Mouse (Mus musculus) retina, postnatal 1 day (tissue): Measurements from ENCODE around the gene Tspo.

Source experiments
- DNase-seq: peaks from one replicate; pipeline ENCODE4 v3.0.0-alpha.2; 2012

The Tspo gene

DNA sequence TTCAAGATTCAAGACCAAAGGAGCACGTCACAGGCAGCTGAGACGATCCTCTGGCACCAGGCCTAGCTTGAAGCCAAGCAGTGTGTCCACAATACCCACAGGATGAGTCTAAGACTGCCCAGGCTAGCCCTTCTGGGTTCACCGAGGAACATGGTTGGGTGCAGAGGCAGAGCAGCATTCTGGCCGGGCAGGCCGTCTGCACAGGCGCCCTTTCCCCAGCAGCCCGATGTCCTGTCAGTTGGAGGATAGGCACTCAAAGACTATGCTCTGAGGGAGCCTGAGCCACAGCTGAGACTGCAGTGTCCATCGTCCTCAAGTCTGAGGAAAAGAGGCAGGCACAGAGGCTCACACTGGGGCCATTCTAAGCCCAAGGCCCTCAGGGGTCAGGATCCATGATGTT, 16.2 kb upstream of the Tspo start:
- no peak for DNase-seq

DNA sequence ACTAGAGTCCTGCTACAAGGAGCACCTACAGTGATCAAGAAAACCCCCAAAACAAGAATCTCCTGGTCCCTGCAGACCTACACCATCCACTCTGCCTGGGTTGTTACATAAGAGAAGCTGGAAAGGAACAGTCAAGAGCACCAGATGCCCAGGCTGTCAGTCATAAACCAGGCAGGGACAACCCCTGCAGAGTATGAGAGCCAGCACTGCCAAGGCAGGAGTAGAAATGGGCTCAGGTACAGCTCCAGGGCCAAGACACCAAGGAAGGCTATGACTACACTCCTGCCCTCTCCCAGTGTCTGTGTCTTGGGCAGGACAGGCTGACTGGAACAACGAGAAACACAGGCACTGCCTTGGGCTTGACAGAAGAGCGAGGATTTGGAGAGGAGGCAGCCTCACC, 13.3 kb upstream of the Tspo start:
- no peak for DNase-seq

DNA sequence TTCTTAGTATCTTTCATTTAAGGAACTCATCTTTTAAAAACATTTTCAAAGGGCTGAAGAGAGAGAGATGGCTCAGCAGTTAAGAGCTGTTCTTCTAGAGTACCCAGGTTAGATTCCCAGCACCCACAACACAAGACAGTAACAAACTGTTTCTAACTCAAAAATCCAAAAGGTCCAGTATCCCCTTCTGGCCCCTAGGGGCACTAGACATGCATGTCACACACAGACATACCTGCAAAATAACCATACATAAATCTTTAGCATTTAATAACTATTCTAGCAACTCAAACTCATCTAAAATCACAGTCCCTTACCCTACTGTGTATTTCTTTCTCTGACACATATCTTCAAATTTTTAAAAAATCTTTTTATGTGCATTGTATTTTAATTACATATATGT, 9.6 kb upstream of the Tspo start:
- no peak for DNase-seq

DNA sequence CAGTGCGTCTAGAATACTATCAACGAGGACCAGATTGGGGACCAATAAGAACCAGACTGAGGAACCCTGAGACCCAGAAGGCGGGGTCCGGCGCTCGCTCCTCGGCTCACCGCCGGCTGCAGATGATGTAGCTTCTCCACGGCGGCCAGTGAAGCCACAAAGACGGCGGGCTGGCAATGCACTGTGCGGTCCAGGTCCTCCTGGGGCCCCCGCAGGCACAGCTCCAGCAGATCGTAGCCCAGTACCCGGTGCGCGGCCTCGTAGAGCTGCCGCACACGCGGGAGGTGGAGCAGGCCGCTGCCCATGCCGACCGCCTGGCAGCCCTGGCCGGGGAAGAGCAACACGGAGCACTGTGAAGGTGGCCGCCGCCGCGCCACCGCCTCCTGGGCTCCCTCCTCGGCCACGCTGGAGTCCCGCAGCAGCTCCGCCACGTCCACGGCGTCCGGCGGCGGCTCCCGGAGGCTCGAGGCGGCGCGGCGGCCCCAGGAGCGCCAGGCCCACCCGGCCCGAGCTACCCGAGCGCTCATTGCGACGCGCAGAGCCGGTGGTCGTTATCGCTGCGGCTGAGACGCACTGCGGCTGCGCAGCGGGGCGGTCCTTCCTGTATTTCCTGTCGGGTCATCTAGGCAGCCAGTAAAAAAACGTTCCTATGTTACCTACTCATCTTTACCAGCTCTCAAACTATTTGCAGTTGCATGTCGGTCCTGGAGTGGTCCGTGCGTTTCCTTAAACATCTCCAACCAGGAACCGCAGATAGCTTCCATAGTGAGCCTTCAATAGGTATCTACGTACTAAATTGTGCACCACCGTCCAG, 8.0 kb upstream of the Tspo start:
- DNase-seq, result peak; percentile 93

DNA sequence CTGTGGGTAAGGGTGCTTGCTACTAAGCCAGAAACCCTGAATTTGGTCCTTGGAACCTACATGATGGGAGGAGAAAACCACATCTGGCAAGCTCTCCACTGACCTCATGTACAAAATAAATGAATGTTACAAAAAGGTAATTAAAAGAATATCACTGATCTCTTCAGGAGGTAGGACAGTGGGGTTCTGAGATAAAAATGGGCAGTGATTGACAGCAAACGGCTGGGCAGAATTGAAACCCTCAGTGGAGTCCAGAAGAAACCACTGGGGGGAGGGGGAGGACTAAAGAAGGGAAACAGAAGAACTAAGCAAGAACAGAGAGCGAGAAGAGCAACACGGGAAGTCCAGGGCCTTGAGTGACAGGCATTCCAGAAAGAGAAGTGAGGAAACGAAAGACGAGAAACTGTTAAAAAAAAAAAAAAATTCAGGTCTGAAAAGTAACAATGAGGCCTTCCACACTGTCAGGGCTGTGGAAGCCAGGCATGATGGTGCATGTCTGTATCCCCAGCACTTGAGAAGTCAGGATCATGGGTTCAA, 2.4 kb upstream of the Tspo start:
- no peak for DNase-seq

DNA sequence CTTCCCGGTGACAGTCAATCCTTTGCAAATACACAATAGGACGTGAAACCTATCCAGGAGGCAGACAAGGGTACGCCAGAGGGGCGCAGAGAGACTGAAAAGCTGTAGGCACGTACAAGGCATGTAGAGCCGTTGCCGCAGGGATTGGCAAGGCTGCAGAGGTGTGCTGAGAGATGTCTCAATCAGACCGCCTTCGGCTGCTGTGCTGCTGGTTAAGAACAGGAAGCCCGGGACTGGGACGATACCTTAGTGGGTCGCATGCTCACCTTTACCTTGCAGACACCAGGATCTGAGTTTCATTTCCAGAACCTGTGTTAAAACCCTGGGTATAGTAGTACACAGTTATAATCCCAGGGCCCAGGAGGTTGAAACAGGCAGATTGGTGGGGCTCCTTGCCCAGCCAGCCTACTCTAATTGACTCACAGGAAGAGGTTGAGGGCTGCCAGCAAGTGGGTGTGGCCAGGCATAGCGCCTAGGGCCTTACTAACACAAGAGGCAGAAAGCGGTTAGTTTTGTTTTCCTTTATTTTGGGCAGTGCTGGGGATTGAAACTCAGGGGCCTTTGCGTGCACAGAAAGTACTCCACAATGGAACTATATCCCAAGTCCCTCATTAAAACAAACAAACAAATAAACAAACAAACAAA, 644 bp upstream of the Tspo start:
- DNase-seq, result peak; percentile 51

DNA sequence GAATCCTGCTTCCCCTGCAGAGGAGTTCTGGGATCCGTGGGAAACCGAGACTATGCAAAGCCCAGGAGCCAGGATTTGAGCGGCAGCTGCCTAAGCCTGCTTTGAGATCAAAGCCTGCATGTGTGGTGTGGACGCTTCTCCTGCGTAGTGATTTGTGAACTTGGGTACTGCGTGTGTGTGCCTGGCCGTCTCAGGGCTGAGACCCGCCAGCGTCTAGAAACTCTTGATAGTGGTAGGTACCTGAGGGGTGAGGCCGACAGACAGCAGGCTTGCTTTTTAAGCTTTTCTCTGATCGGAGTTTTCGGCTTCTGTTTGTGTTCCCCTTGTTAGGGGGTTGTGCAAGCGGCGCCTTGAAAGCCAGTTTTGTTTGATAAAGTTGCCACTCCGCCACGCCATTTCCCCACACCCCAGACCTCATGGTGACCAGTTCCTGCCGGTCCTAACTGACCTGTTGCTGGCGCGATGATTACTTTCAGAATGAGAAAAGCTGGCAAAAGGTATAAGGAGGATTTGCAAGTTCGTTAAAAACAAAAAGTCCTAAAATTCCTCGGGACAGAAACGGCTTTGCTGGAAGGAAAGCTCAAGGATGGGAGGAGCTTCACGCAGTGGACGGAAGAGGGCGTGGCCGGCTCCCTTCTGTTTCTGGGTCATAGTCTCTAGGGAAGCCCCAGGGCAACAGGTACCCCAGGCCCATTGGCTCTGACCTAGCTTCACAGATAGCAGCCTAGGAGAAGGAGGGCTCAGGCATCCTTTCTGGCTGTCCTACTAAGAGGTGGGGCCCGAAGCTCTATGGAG, 662 bp downstream of the Tspo start:
- DNase-seq, result peak; percentile 67

DNA sequence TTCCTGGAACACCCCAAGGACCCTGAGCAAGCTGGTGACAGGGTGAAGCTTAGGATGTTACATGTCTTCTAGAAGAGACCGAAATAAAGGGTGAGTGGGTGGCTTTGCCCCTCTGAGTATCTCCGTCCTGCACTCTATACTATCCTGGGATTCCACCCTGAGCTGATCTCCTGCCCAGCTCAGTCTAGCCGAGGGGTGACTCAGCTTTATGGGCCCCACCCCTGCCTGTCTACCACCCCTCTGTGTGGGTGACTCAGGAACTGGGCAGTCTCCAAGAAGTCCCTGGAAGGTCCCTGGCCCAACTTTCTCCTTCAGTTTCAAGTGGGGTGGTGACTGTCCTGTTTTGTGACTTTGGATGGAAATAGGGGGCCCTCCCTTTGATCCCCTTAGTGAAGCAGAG, 2.0 kb downstream of the Tspo start:
- DNase-seq, result no peak

DNA sequence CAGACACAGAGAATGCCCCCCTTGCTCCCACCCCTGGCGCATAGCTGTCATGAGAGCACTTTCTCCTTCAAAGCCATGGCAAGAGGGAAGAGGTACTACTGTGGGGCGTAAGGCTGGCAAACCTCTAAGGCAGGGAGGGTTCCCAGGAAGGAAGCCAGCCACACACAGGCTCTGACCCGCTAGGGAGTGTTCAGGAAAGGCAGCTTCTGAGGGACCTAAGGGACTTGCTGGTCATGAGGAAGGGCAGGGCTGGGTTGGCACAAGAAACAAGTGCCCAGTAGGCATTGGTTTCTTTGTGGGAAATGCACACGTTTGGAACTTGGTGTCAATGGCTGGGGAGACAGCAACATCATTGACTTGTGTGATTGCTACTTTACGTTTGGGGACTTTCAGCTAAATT, 2.6 kb downstream of the Tspo start:
- DNase-seq, result no peak

DNA sequence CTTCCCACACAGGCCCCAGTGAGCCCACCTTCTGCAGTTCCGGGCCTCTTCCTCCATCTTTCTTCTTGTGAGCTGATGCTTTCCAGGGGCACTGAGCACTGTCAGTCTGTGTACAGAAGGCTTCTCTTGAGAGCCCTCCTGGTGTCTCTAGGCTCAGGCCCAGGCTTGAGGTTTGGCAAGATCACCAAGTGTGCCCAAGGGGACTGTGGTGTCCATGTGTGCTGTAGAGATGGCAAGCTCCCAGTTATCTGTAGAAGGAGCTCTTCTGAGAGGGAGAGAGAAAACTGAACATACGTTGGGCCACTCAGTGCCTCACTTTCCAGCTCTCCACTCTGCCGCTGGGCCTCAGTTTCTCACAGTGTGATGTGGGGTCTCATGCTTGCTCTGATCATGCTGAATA, 4.3 kb downstream of the Tspo start:
- no peak for DNase-seq

DNA sequence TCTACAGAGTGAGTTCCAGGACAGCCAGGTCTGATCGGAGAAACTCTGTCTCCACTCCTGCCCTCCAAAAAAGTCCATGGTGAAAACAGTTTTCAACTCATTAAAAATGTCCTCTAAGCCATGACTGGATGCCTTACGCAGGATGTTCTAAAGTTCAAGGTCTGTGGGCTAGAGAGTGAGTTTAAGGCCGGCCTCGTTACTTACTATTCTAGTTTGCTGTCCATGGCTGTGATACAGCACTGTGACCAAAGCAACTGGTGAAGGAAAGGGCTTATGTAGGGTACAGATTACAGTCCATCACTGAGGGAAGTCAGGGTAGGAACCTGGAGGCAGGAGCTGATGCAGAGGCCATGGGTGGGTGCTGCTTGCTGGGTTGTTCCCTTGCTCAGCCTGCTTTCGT, 5.2 kb downstream of the Tspo start:
- DNase-seq, result no peak

DNA sequence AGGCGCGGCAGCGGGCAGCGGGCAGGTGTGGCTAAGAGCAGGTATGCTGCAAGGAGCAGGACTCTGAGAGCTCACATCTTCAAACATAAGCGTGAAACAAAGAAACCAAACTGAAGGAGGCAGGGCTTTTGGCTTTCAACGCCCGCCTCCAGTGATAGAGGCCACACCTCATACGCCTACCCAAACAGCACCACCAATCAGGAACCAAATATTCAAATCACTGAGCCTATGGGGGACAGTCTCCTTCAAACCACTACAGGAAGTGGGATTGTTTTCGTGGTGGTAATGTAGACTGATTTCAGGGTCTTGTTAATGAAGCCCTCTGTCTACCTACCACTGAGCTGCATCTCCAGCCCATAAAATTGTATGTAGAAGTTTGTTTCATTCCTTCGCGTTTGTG, 6.3 kb downstream of the Tspo start:
- DNase-seq, result no peak

DNA sequence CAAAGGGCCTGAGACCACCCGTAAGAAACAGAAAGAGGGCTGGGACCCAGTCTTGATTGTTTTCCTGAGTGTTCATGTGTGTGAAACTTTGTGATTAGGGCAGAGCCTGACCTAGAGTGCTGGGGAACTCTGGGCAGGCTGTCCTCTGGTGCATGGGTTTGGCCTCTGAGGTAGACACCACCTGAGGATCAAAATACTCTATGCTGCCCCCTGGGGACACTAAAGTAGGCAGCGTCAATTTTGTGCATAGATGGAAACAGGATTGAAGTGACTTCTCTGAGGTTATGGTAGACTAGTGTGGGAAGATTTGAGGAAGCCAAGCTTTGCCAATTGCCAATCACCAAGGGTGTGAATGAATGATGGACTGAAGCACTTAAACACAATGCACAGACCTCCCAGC, 7.2 kb downstream of the Tspo start:
- no peak for DNase-seq

DNA sequence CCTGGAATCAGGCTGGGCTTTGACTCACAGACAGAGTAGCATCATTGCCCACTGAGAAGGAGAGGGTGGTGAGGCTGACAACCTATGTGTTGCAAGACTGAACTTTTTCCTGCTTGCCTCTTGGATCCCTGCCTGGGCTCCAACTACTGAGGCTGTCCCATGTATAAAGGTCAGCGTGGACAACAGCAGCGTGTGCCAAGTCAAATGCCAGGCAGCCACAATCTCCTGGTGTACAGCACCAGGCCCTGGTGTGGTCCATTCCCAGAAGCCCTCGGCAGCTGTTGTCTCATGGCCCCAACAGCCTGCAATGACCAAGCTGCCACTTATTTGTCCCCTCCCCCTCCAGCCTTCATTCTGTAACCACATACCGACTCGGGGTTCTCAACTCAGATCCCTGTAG, 8.2 kb downstream of the Tspo start:
- DNase-seq, result no peak

DNA sequence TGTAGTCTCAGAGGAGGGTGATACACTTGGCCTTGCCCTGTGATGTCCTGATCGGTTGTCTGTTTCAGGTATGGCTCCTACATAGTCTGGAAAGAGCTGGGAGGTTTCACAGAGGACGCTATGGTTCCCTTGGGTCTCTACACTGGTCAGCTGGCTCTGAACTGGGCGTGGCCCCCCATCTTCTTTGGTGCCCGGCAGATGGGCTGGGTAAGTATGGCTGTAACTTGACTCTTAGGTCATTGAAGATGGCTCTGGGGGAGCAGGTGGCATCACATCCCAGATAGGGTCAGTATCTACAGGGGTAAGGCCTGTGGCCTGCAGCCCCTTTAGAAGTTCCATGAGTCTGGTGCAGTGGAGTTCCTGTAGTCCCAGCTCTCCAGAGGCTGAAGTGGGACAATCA, 8.7 kb downstream of the Tspo start:
- DNase-seq, result no peak

DNA sequence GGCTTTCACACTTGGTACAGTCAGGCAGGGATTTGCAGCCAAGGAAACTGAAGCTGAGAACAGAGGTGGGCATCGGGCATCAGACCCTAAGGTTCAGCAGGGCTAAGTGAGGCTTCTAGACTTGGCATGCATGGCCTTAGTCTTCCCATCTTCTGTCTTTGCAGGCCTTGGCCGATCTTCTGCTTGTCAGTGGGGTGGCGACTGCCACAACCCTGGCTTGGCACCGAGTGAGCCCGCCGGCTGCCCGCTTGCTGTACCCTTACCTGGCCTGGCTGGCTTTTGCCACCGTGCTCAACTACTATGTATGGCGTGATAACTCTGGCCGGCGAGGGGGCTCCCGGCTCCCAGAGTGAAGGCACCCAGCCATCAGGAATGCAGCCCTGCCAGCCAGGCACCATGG, 10.2 kb downstream of the Tspo start:
- DNase-seq, result no peak

DNA sequence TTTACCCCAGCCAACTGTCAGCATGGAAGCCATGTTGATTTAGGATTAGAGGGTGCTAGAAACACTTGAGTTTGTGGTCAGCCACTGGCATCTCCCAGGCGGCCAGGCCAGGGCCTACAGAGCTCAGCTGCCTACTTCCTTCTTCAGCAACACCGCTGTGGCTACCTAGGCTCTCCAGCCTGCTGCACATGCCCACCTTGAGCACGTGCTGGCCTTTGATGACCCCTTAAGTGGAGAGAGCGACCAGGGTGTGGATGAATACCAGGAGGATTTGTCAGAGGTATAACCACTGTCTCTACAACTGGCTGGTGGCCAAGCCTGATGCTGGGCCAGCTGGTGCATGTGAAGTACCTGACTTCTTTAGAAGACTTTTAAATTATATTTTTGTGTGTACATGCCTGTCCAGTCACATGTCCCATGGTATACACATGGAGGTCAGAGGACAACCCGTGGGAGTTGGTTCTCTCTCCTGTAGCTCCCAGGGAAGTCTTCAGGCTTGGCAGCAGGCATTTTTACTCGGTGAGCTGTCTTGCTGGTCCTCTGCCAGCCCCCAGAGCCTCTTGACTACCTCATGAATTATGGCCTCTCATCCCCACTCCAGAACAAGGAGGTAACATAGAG, 11.4 kb downstream of the Tspo start:
- no peak for DNase-seq

DNA sequence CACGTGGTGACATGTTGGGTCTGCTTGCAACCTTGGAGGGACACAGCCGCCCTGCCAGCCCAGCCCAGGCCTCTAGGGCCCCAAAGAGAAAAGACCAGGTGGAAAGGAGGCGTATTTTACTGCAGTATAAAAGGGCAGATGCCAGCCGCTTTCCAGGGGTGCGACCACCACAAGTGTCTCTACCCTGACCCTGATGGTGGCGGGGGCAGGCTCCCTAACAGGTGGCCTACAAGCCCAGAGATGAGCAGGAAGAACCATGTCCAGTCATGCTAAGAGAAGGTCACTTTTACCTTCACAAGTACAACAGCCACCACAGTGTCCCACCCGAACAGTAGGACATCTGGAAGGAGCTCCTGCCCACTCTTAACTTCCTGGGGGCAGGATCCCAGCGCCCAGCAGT, 12.2 kb downstream of the Tspo start:
- no peak for DNase-seq

DNA sequence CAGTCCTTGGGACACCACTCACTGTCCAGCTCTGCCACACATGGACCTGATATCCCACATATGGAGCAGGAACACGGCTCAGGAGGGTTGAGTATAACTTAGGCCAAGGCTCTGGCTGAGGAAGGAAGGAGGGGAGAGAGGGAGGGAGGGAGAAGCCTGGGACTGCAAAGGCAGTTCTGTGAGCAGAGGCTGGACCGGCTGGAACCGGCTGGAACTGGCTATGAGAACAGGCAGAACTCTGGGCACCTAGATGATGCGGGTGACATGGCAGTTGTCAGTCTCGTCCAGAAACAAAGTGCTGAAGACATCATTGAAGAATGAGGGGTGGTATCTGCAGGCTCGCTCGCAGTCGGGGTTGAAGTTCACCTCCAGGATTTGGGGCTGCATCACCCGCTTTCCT, 13.3 kb downstream of the Tspo start:
- DNase-seq, result no peak

DNA sequence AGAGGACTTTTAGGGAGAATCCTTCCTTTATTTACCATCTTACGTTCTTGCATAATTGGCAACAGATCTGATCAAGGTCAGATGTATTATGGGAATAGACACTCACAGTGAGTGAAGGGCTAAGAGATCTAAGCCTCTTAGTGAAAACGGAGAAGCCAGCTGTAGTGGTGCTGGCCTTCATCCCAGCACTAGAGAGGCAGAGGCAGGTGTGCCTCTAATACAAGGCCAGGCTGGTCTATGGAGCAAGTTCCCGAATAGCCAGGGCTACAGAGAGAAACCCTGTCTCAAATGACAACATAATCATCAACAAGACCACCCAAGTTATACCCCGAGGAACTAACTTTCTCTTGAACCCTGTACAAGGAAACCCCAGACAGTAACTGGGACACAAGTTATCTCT, 19.5 kb downstream of the Tspo start:
- DNase-seq, result no peak

DNA sequence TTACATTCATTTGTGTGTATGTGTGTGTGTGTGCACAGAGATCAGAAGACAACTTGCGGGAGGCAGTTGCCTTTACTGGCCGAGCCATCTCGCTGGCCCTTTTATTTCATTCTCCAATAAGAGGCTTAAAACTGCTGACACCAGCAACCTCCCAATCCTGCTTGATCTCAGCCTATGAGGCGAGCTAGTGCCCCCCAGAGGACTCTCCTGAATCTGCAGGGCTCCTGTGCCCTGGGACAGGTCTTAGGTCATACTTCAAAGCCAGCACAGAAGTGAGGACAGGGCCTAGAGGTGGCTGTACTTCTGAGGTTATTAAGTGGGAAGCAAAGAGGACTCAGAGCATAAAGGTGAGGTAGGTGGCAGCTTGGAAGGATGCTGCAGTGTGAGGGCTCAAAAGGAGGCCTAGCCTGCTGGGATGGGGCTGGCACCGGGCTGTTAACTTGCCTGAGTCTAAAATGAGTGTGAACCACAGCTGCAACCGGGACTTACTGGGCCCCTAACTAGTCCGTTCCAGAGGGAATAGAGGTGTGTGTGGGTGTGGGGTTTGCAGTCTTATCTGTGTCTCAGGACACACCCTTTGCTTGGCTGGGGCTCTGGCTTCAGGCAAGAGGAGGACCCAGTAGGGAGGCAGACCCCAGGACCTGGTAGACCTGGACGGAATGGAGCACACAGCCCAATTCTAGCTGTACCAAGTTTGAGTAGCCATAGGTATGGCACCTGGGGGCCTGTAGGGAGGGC, 20.2 kb downstream of the Tspo start:
- DNase-seq, result peak; percentile 65

DNA sequence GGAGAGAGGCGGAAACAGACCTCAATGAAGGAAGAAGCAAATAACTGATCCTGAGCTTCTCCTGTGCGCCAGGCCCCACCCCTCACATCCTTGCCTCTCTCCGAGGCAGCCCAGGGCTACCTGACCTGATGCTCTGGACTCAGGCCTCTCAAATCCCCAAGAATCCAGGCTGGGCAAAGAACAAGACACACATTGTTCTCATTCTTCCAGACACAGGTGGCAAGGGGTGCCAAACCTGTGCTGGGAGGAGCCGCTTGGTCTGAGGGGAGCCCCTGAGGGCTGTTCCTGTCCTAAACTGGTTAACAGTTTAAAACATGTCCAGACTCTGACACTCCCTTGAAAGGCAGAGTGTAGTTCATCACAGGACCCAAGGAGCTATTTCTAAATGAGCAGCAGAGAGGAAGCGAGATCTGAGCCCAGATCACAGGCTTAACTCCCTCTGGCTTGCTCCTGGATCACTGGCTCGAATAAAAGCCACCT, 21.4 kb downstream of the Tspo start:
- DNase-seq, result no peak
